Mouse (Mus musculus): ENCODE measurements around the gene Cst3.
A peak's percentile ranks its signal among the peaks of the same experiment; 100 is the strongest.

Cst3 gene

GRCm38 (mm10) chr2:148875335-148875811, at the start of gene Cst3:
TSS of gene Cst3 (minus strand) at chr2:148875692.
- peak; percentile 85 to 86 for DNase-seq

GRCm38 (mm10) chr2:148902286-148902685, 26.8 kb upstream of the Cst3 start:
- DNase-seq, result peak; percentile 76 to 77

DNA sequence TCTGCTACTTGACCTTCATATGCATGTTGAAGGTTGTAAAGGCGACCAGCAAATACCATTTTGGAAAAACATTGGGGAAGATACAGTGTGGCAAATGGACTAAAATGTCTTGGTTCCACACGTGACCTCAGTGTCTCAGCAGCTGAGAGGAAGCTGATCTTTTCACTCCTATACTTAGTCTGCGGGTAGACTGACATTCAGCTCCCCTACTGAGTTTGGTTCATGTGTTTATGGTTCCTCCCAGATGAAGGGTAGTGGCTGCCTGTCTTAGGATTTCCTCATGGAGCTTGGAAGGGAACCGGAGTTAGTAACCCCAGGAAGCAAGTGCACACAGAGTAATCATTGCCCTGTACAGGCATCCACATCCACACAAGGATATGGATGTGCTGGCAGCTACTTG, 24.8 kb upstream of the Cst3 start:
- no peak for DNase-seq

GRCm38 (mm10) chr2:148896219-148896618, 20.7 kb upstream of the Cst3 start:
- DNase-seq, result no peak

DNA sequence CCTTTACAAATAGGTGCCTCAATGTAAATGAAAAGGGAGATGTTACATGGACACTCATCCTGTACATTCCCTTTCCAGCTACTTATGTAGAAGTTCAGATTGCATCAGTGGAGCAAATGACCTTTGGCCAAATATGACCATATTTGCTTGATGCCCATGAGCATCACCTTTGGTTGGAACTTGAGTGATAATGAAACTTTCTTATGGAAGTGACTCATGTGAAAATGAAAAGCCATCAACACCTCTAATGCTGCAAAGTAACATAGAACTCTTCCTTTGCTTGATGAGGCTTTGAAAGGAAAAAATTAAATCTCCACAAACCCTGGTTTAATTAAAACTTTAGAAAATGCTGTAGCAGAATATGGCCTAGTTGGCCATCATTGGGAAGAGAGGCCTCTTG, 17.6 kb upstream of the Cst3 start:
- no peak for DNase-seq

GRCm38 (mm10) chr2:148890021-148890851, 14.7 kb upstream of the Cst3 start:
- DNase-seq, result no peak

- no peak for DNase-seq
These were observed 14.0 kb upstream of the Cst3 start for GRCm38 (mm10) chr2:148889331-148890010.

GRCm38 (mm10) chr2:148888872-148889271, 13.4 kb upstream of the Cst3 start:
- DNase-seq, result no peak

DNA sequence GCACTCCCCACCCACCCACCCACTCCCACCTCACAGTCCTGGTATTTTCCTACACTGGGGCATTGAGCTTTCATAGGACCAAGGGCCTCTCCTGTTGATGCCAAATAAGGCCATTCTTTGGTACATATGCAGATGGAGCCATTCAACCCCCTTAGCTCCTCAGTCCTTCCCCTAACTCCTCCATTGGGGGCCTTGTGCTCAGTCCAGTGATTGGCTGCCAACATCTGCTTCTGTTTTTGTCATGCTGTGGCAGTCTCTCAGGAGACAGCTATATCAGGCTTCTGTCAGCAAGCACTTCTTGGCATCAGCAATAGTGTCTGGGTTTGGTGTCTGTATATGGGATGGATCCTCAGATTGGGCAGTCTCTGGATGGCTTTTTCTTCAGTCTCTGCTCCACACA, 9.2 kb upstream of the Cst3 start:
- DNase-seq, result no peak

- DNase-seq, result no peak
These were observed 3.7 kb upstream of the Cst3 start for GRCm38 (mm10) chr2:148879199-148879598.

- DNase-seq, result no peak
These were observed 3.2 kb upstream of the Cst3 start for GRCm38 (mm10) chr2:148878641-148879130.

DNA sequence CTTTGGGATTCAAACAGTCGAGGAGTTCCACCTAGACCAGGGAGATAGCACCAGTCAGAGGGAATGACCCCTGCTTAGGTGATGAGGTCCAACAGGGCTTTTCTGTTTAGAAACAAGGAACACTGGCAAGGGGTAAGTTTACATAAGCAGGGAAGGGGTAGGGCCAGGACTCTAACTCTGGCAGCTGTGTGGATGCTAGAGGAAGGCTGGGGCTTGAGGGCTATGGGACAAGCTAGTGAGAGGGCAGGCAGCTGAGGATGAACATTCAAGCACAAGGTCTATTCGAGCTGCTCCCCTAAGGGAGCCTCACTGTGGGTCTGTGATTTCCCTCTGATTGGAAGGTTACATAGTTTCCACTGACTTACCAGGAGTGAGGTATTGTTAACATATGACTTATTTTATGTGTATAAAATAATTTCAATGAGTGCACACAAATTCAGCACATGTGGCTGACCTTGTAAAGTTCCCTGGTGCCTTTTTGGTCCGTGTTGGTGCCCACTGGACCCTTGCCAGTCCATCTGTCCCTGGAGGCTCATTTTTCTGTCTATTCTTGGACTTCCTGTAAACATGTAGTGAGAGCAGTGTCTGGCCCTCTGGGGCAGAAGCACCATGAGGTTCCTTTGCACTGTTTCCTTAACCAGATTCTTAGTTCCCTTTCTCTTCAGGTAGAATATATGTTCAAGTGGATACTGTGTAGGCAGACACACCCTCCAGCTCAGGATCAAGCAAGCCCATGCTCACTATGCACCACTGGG, 1.7 kb upstream of the Cst3 start:
- peak; percentile 31 to 33 for DNase-seq

DNA sequence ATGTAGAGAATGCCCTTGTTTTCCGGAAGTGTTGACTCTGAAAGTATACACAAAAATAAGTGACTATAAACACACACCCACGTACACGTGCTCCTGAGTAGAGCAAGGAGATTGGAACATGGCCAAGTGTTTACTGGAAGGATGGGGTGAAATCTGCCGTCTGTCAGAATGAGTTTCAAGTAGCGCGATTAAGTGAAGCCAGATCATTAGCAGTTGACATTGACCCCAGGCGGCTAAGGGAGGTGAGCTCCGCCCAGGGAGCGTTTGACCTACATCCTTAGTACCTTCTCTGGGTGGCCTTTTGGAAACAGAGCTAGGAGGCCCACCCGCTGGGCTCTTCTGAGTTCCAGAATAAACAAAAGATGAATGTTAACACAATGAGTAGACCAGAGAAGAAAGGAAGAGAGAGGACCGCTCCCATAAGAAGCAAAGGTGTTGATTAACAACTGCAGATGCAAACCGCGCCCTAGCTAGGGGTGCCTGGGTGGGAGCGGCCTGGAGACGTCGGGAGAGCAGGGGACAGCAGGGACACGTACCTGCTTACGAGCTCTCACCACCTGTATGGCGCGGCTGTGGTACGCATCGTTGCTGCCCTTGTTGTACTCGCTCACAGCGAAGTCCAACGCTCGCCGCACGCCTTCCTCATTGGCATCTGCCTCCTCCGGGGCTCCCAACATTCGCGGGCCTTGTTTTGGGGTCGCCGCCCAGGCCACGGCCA, 716 bp downstream of the Cst3 start:
- no peak for DNase-seq

DNA sequence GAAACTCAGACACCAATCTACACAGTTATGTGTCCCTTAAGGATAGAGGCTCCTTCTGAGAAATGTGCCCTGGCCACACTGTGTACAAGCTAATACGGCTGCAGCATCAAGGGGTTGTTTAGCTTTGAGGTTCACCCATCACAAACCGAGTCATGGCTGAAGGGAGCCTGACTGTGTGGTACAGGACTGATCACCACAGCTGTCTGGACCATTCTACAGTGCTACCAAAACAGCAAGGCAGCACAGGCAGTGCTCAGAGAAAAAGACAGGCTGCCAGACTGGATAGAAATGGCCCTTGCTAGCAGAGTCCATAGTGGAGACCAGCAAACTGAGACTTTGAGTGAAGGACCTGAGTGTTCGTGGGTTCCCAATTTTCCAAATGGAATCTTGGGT, 1.3 kb downstream of the Cst3 start:
- DNase-seq, result no peak

- no peak for DNase-seq
These were observed 2.6 kb downstream of the Cst3 start for GRCm38 (mm10) chr2:148872860-148873259.

GRCm38 (mm10) chr2:148870526-148870925, 5.0 kb downstream of the Cst3 start:
- no peak for DNase-seq

GRCm38 (mm10) chr2:148868959-148869358, 6.5 kb downstream of the Cst3 start:
- no peak for DNase-seq

DNA sequence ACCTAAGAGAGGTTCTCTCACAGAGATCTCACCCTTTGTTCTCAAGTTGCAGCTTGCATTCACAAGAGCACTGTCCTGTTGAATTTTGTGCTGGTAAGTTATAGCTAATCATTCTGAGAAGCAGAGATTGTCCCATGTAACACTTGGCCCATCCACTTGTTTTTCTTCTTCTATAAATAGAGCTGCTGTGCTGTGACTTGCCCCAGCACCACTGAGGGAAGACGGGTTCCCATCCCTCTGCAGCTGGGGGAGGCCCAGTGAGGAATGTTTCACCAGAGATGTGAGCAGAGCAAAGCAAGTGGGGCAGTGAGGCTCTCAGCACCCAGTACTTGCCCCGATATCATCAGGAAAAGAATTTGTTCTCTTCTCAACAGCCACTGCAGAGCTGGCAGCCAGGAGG, 10.5 kb downstream of the Cst3 start, which contains the start of gene 9230104L09Rik:
Gene 9230104L09Rik (minus strand): TSS at position 73 of the 400 bp plus-strand sequence.
- no peak for DNase-seq

DNA sequence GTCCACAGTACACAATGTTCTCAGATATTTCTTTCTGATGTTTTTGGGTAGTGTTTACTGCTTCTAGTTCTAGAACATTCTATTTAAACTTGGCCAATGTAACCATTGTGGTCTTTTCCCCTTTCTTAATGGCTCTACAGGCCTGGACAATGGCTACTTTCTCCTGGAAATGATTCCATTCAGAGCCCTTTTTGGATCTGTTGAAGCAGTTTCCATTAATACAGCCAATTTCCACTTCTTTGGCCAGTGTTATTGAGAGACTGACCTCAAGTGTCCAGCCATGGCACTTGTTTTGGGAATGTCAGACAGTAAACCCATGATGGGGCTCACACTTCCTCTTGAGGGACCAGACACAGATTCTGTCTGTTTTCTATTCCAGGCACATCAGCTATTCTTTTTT, 13.8 kb downstream of the Cst3 start:
- no peak for DNase-seq

- no peak for DNase-seq
These were observed 14.5 kb downstream of the Cst3 start for GRCm38 (mm10) chr2:148860993-148861392.

DNA sequence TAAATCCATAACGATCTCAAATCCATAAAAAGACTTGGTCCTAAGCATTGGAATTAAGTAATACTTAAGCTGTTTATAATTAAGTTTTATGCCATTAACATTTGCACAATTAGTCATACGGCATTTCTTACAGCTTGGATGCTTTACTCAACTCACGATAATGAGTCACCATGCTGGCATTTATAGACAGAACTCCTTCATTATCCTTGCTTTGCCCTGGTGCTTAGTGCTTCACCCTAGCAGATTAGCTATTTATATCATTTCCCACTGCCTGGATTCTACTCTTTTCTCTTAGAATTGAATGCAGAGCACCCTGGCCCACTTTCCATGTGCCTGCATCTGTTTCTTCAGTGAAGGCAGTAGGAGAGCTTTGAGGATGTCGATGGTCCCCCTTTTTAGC, 18.0 kb downstream of the Cst3 start:
- no peak for DNase-seq

GRCm38 (mm10) chr2:148856630-148857400, 18.7 kb downstream of the Cst3 start:
- DNase-seq, result no peak
